Mouse (Mus musculus): ENCODE measurements around the gene Elk4.

GRCm38 (mm10) chr1:132038753-132039152 is 31.3 kb downstream of the Elk4 start:
- TF ChIP-seq CTCF (IDR thresholded peaks at IDR 0.05; ENCODE audit: extremely low read depth, insufficient read depth, insufficient read length, insufficient replicate concordance): no peak
- no peak for TF ChIP-seq POLR2A (IDR thresholded peaks at IDR 0.05; ENCODE audit: low read depth, low read length)
